Mouse (Mus musculus): Measurements from ENCODE around the gene Slc27a3. TPM values are rescaled to one million over a fixed set of nuclear protein-coding genes. Genes with fewer than 3 reads are reported as not detected.

The Slc27a3 gene
- polyA plus RNA-seq, 1 experiment from 2014 or later: 6.7 TPM

DNA sequence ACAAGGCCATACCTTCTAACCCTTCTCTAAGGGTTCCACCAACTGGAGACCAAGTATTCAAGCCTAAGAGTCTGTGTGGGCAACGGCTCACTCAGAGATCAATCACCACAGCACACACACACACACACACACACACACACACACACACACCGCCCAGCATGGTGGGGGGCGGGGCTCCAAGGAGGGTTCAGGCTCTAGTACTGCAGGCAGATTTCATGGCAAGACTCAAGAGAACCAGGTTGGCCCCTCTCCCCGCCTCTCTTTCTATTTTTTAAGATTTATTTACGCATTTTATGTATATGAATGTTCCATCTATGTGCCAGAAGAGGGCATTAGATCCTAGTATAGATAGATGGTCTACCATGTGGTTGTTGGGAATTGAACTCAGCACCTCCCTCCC, 16.9 kb downstream of the Slc27a3 start:
- no peak overlapping the region for H3K9ac ChIP-seq (ENCODE audit: low read depth, low read length)
- no peak overlapping the region for H3K4me2 ChIP-seq
- DNase-seq (ENCODE audit: low spot score): peak; percentile 30
- H3K36me3 ChIP-seq (ENCODE audit: control insufficient read depth, insufficient read depth, low read length): no peaks in the 10 kb centered on the region
- no peaks in the 10 kb centered on the region for H3K27me3 ChIP-seq (replicated peaks; ENCODE audit: control insufficient read depth, insufficient read depth, low read length)
- no peaks in the 10 kb centered on the region for H3K9me3 ChIP-seq (ENCODE audit: control insufficient read depth, low read length)
- 44% methylated on average over 5 of the region's 5 CpGs for WGBS
- no peak overlapping the region for H3K27ac ChIP-seq (ENCODE audit: low read depth, low read length)
- H3K4me1 ChIP-seq (replicated peaks; ENCODE audit: control insufficient read depth, insufficient read depth, low read length): no peaks in the 10 kb centered on the region
- ATAC-seq (replicated peaks; ENCODE audit: low FRiP score): no peak
- H3K4me3 ChIP-seq (ENCODE audit: low read depth, low read length): no peak overlapping the region

DNA sequence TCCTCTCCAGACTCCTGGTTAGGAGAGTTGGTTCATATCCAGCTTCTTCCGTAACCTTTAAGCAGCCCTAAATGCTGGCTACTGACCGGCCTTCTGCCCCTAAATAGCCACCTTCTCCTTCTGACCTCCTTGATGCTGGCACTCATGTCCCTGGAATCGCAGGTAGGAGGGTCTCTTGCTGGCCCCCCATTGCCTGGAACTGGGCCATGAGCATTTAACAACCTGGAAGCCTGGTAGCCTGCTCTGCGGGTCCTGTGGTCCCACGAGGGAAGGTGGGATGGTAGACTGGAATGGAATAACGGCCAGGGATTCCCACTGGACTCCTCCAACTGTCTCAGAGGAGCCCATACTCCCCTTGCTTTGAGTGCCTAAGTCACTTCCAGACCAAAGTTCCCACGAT, 17.9 kb downstream of the Slc27a3 start:
- H3K9ac ChIP-seq (ENCODE audit: low read depth, low read length): no peak overlapping the region
- WGBS: 75% methylated on average over 7 of the region's 7 CpGs
- no peak overlapping the region for H3K4me2 ChIP-seq
- no peak overlapping the region for H3K27ac ChIP-seq (ENCODE audit: low read depth, low read length)
- no peaks in the 10 kb centered on the region; the same call in 1 of the 2 replicates for H3K4me1 ChIP-seq (replicated peaks; ENCODE audit: control insufficient read depth, insufficient read depth, low read length)
- no peaks in the 10 kb centered on the region for H3K36me3 ChIP-seq (ENCODE audit: control insufficient read depth, insufficient read depth, low read length)
- no peak overlapping the region for H3K4me3 ChIP-seq (ENCODE audit: low read depth, low read length)
- DNase-seq (ENCODE audit: low spot score) (no peak), ATAC-seq (replicated peaks; ENCODE audit: low FRiP score) (no peak)
- H3K27me3 ChIP-seq (replicated peaks; ENCODE audit: control insufficient read depth, insufficient read depth, low read length): no peaks in the 10 kb centered on the region
- H3K9me3 ChIP-seq (ENCODE audit: control insufficient read depth, low read length): no peaks in the 10 kb centered on the region

DNA sequence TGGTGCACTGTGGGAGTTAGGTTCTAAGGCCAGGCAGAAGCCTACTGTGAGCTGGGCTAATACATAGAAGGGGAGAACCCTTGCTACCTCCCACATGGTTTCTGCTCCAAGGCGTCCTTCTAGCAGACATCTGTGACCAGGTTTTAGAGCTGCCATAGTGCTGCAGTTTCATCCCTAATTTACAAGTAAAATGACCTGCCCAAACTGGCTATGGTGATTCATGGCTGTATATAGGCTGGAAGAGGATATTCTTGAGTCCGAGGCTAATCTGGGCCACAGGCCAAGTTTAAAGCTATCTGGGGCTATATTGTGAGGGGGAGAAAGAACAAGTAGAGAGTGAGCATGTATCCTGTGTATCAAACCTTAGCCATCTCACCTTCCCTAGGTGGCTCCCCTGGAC, 20.7 kb downstream of the Slc27a3 start:
- H3K36me3 ChIP-seq (ENCODE audit: control insufficient read depth, insufficient read depth, low read length): no peaks in the 10 kb centered on the region
- H3K4me1 ChIP-seq (replicated peaks; ENCODE audit: control insufficient read depth, insufficient read depth, low read length): no peaks in the 10 kb centered on the region; the same call in 1 of the 2 replicates
- DNase-seq (ENCODE audit: low spot score) (no peak), ATAC-seq (replicated peaks; ENCODE audit: low FRiP score) (no peak)
- H3K27me3 ChIP-seq (replicated peaks; ENCODE audit: control insufficient read depth, insufficient read depth, low read length): no peaks in the 10 kb centered on the region
- H3K4me2 ChIP-seq: no peak overlapping the region
- H3K9me3 ChIP-seq (ENCODE audit: control insufficient read depth, low read length): no peaks in the 10 kb centered on the region
- H3K4me3 ChIP-seq (ENCODE audit: low read depth, low read length): no peak overlapping the region
- WGBS: 57% methylated on average over 2 of the region's 2 CpGs
- no peak overlapping the region for H3K9ac ChIP-seq (ENCODE audit: low read depth, low read length)
- no peak overlapping the region for H3K27ac ChIP-seq (ENCODE audit: low read depth, low read length)

DNA sequence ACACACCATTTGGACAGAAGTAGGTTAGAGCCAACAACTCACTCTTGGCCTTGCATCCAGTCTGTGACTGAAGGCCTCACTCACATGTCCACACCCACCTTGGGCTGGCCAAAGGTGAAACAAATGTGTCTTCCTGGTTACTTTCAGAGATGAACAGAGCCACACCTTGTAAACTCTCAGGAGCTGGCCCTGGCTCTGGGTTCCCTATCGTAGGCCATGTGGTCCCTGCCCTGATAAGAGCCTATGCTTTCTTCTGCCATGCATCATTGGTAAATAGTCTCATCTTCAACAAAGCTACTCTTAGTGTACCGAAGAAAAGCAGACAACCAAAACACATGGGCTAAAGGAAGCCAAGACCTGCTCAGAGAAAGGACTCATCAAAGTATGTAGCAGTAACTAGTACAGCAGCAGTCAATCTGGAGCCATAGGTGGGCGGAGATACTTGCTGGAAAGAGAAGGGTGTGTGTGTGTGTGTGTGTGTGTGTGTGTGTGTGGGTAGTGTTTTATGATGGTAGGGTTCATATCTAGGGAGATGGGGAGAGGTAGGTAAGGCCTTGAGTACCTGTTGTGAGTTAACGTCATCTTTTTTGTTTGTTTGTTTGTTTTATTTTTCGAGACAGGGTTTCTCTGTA, 22.6 kb downstream of the Slc27a3 start:
- no peak overlapping the region for H3K4me2 ChIP-seq
- H3K27me3 ChIP-seq (replicated peaks; ENCODE audit: control insufficient read depth, insufficient read depth, low read length): no peaks in the 10 kb centered on the region
- no peak overlapping the region for H3K9ac ChIP-seq (ENCODE audit: low read depth, low read length)
- H3K4me1 ChIP-seq (replicated peaks; ENCODE audit: control insufficient read depth, insufficient read depth, low read length): no peaks in the 10 kb centered on the region; the same call in 1 of the 2 replicates
- H3K4me3 ChIP-seq (ENCODE audit: low read depth, low read length): no peak overlapping the region
- no peak overlapping the region for H3K27ac ChIP-seq (ENCODE audit: low read depth, low read length)
- H3K9me3 ChIP-seq (ENCODE audit: control insufficient read depth, low read length): no peaks in the 10 kb centered on the region
- no peaks in the 10 kb centered on the region; the same call in 1 of the 2 replicates for H3K36me3 ChIP-seq (ENCODE audit: control insufficient read depth, insufficient read depth, low read length)
- 77% methylated on average over 5 of the region's 5 CpGs for WGBS
- peak; percentile 43; the same call in 1 of the 2 replicates for ATAC-seq (replicated peaks; ENCODE audit: low FRiP score)
- DNase-seq (ENCODE audit: low spot score): no peak

DNA sequence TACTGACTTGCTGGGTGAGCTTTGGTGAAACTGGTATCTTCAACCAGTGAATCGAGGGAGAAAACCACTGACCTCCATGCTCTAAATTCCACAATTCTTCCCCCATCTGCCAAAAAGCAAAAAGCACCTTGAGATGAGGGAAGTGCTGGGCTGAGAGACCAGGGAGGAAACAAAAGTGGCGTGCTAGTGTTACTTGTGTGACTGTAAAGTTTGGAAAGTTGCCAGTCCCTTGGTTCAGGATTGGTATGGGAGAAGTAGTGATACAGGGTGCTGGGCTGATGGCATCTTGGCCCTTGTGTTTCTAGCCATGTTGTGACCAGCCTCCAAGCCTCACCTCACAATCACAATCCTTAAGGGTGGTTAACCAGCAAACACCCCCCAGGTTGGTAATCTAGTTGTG, 27.4 kb downstream of the Slc27a3 start:
- no peak overlapping the region for H3K4me3 ChIP-seq (ENCODE audit: low read depth, low read length)
- no peaks in the 10 kb centered on the region for H3K27me3 ChIP-seq (replicated peaks; ENCODE audit: control insufficient read depth, insufficient read depth, low read length)
- DNase-seq (ENCODE audit: low spot score) (no peak), ATAC-seq (replicated peaks; ENCODE audit: low FRiP score) (no peak)
- no peaks in the 10 kb centered on the region; the same call in 1 of the 2 replicates for H3K4me1 ChIP-seq (replicated peaks; ENCODE audit: control insufficient read depth, insufficient read depth, low read length)
- H3K4me2 ChIP-seq: no peak overlapping the region
- no peak overlapping the region for H3K9ac ChIP-seq (ENCODE audit: low read depth, low read length)
- WGBS: 80% methylated on average over 2 of the region's 2 CpGs
- no peaks in the 10 kb centered on the region for H3K9me3 ChIP-seq (ENCODE audit: control insufficient read depth, low read length)
- H3K36me3 ChIP-seq (ENCODE audit: control insufficient read depth, insufficient read depth, low read length): peaks cover 3% of the 10 kb centered on the region; the same call in 1 of the 2 replicates
- no peak overlapping the region for H3K27ac ChIP-seq (ENCODE audit: low read depth, low read length)

DNA sequence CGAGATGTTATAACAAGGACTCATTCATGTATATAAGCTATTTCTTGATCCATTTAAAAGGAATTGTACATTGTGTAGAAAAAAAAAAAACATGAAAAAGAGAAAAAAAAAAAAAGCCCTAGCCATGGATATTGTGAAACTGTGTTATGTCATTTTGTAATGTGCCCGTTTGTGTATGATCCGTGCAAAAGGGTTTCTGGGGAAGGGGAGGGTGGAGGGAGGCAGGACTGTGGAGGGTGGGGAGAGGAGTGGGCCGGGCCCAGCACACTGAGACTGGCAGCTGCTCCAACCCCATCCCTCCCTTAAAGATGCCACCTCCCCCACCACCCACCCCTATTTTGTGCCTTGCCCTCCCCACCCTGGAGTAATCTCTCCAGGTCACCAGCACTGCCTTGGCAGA, 28.3 kb downstream of the Slc27a3 start:
- Histone ChIP-seq H3K27ac (ENCODE audit: low read depth, low read length) (no peak overlapping the region), H3K27me3 (replicated peaks; ENCODE audit: control insufficient read depth, insufficient read depth, low read length) (no peaks in the 10 kb centered on the region), H3K9me3 (ENCODE audit: control insufficient read depth, low read length) (no peaks in the 10 kb centered on the region), H3K9ac (ENCODE audit: low read depth, low read length) (no peak overlapping the region), H3K4me3 (ENCODE audit: low read depth, low read length) (no peak overlapping the region), H3K4me2 (no peak overlapping the region), H3K36me3 (ENCODE audit: control insufficient read depth, insufficient read depth, low read length) (peaks cover 5% of the 10 kb centered on the region), H3K4me1 (replicated peaks; ENCODE audit: control insufficient read depth, insufficient read depth, low read length) (no peaks in the 10 kb centered on the region)
- DNase-seq (ENCODE audit: low spot score) (no peak), ATAC-seq (replicated peaks; ENCODE audit: low FRiP score) (no peak)
- whole genome bisulfite sequencing: 84% methylated on average over 4 of the region's 4 CpGs

DNA sequence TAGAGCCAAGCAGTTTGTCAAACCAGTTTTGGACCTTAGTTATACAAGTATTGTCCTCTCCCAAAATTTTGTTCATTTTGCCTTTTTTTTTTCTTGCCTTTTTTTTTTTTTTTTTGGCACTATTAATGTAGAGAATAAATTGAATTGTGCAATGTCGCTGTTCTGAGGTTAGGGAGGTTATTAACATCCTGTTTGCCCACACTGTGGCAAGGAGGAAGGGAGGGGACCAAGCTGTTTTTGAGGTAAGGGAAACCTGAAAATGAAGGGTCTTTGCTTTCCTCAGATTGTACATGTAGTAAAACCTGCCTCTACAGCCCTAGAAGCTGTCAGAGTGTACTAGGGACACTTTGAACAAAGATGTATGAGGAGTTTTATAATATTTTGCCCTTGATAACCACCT, 30.5 kb downstream of the Slc27a3 start:
- DNase-seq (ENCODE audit: low spot score) (no peak), ATAC-seq (replicated peaks; ENCODE audit: low FRiP score) (no peak)
- Histone ChIP-seq H3K9me3 (ENCODE audit: control insufficient read depth, low read length) (no peaks in the 10 kb centered on the region), H3K36me3 (ENCODE audit: control insufficient read depth, insufficient read depth, low read length) (peaks cover 20% of the 10 kb centered on the region), H3K4me2 (no peak overlapping the region), H3K4me1 (replicated peaks; ENCODE audit: control insufficient read depth, insufficient read depth, low read length) (no peaks in the 10 kb centered on the region), H3K27me3 (replicated peaks; ENCODE audit: control insufficient read depth, insufficient read depth, low read length) (no peaks in the 10 kb centered on the region), H3K9ac (ENCODE audit: low read depth, low read length) (no peak overlapping the region), H3K4me3 (ENCODE audit: low read depth, low read length) (no peak overlapping the region), H3K27ac (ENCODE audit: low read depth, low read length) (no peak overlapping the region)
- 96% methylated on average over 1 of the region's 1 CpGs for WGBS

DNA sequence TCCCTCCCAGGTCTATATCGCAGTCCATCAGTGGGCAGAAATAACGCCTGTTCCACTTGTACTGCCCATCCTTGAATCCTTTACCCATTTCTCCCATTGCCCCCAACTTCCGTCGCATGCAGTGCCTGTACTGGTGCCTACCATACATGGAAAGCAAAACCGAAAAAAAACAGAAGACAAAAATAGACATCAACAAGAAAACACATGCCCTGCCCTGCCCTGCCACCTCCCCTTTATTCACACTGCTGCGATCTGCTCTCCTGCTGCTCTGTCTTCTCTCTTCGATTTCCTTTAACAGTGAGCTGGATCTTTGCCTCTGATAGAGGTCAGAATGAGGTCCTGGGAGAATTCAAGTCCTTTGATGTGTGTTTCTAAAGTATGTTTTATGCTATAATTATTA, 31.8 kb downstream of the Slc27a3 start:
- WGBS: 93% methylated on average over 7 of the region's 7 CpGs
- Histone ChIP-seq H3K36me3 (ENCODE audit: control insufficient read depth, insufficient read depth, low read length) (peaks cover 27% of the 10 kb centered on the region), H3K4me3 (ENCODE audit: low read depth, low read length) (no peak overlapping the region), H3K4me2 (no peak overlapping the region), H3K4me1 (replicated peaks; ENCODE audit: control insufficient read depth, insufficient read depth, low read length) (no peaks in the 10 kb centered on the region), H3K9ac (ENCODE audit: low read depth, low read length) (no peak overlapping the region), H3K9me3 (ENCODE audit: control insufficient read depth, low read length) (no peaks in the 10 kb centered on the region), H3K27me3 (replicated peaks; ENCODE audit: control insufficient read depth, insufficient read depth, low read length) (no peaks in the 10 kb centered on the region), H3K27ac (ENCODE audit: low read depth, low read length) (no peak overlapping the region)
- no peak for ATAC-seq (replicated peaks; ENCODE audit: low FRiP score)
- no peak for DNase-seq (ENCODE audit: low spot score)

DNA sequence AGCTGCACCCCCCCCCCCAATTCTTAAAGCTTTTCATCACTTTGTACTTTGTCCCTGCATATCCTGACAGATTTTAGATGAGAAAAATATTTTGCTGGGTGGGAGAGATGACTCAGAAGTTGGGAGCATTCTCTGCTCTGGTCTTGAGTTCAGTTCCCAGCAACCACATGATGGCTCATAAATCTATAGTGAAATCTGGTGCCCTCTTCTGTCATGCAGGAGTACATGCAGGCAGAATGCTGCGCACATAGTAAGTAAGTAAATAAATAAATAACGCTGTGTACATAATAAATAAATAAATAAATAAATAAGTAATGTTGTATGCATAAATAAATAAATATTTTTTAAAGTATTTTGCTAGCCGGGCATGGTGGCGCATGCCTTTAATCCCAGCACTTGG, 41.9 kb downstream of the Slc27a3 start:
- ATAC-seq (replicated peaks; ENCODE audit: low FRiP score) (no peak), DNase-seq (ENCODE audit: low spot score) (no peak)
- Histone ChIP-seq H3K9ac (ENCODE audit: low read depth, low read length) (no peak overlapping the region), H3K4me2 (no peak overlapping the region), H3K4me1 (replicated peaks; ENCODE audit: control insufficient read depth, insufficient read depth, low read length) (no peaks in the 10 kb centered on the region), H3K9me3 (ENCODE audit: control insufficient read depth, low read length) (no peaks in the 10 kb centered on the region), H3K27ac (ENCODE audit: low read depth, low read length) (no peak overlapping the region), H3K4me3 (ENCODE audit: low read depth, low read length) (no peak overlapping the region), H3K27me3 (replicated peaks; ENCODE audit: control insufficient read depth, insufficient read depth, low read length) (no peaks in the 10 kb centered on the region), H3K36me3 (ENCODE audit: control insufficient read depth, insufficient read depth, low read length) (peaks cover 23% of the 10 kb centered on the region)
- WGBS: 96% methylated on average over 4 of the region's 4 CpGs
